Mouse (Mus musculus) ES-E14 (cell line): ENCODE measurements around the gene Gm12248. TPM values are rescaled to one million over a fixed set of nuclear protein-coding genes. Genes with fewer than 3 reads are reported as not detected.

ENCODE experiments used
- DNase-seq: peaks from one replicate; pipeline ENCODE4 v3.0.0-alpha.2; 2013; ENCODE audit warnings: low read depth, low spot score
- H3K27ac ChIP-seq: 2 replicates; pipeline ENCODE4 v1.5.1; 2012; ENCODE audit warnings: low read depth, mild to moderate bottlenecking, low read length, moderate library complexity, mixed read lengths; ENCODE audit not compliant: poor library complexity, insufficient read depth, severe bottlenecking
- H3K36me3 ChIP-seq: 2 replicates; pipeline ENCODE4 v1.6.1; 2012; ENCODE audit warnings: mild to moderate bottlenecking, low read length, moderate library complexity, mixed read lengths; ENCODE audit not compliant: control insufficient read depth, poor library complexity, insufficient read depth, severe bottlenecking
- H3K4me1 ChIP-seq, 2 experiments: fragments of 150-350 bp in 1 of 2; sonication (generic) in 1 of 2; 2 replicates each; pipeline ENCODE4 v1.6.1; 2012; ENCODE audit warnings: low read length in 2 of 2, mild to moderate bottlenecking in 1 of 2, mixed read lengths in 1 of 2; ENCODE audit not compliant: control insufficient read depth in 2 of 2, insufficient read depth in 2 of 2, poor library complexity in 1 of 2
- H3K4me3 ChIP-seq, 2 experiments: fragments of 150-350 bp in 1 of 2; sonication (generic) in 1 of 2; 2 replicates each; pipeline ENCODE4 v1.5.1; 2012; ENCODE audit warnings: low read length in 2 of 2, low read depth in 1 of 2, mild to moderate bottlenecking in 1 of 2, mixed read lengths in 1 of 2; ENCODE audit not compliant: insufficient read depth in 1 of 2, poor library complexity in 1 of 2, severe bottlenecking in 1 of 2
- H3K9ac ChIP-seq: 2 replicates; pipeline ENCODE4 v1.6.1; 2012; ENCODE audit warnings: low read depth, mild to moderate bottlenecking, low read length, mixed read lengths; ENCODE audit not compliant: poor library complexity, insufficient read depth, severe bottlenecking
- H3K9me3 ChIP-seq: fragments of 150-350 bp; sonication (generic); 2 replicates; pipeline ENCODE4 v1.6.1; 2012; ENCODE audit warnings: low read depth, mild to moderate bottlenecking, low read length; ENCODE audit not compliant: control insufficient read depth, insufficient read depth
- CHD2 ChIP-seq: IDR thresholded peaks from 2 replicates; pipeline ENCODE4 v1.6.1; 2014; ENCODE audit warnings: mild to moderate bottlenecking, low read depth, low read length, inconsistent platforms
- HCFC1 ChIP-seq: IDR thresholded peaks from 2 replicates; pipeline ENCODE4 v1.6.1; 2012; ENCODE audit warnings: low read length, inconsistent platforms, borderline replicate concordance; ENCODE audit not compliant: insufficient read depth
- MAFK ChIP-seq: IDR thresholded peaks from 2 replicates; pipeline ENCODE4 v1.6.1; 2014; ENCODE audit warnings: mild to moderate bottlenecking, low read depth, low read length, inconsistent platforms; ENCODE audit not compliant: insufficient read depth
- ZC3H11A ChIP-seq: IDR thresholded peaks from 2 replicates; pipeline ENCODE4 v1.6.1; 2012; ENCODE audit warnings: low read depth, mild to moderate bottlenecking, inconsistent platforms, low read length, borderline replicate concordance
- ZNF384 ChIP-seq: IDR thresholded peaks from 2 replicates; pipeline ENCODE4 v1.6.1; 2012; ENCODE audit warnings: low read depth, low read length, inconsistent platforms
- in situ Hi-C, 2 experiments: fragments of 600-800 bp; cut with MboI; formaldehyde crosslinking; loops; one replicate each; pipeline ENCODE4 v1.15.1; 2025; ENCODE audit warnings: low sequenced_read_pairs in 2 of 2, inconsistent platforms in 1 of 2; ENCODE audit not compliant: unreplicated experiment in 2 of 2
- total RNA-seq: library from RNA; depleted of rRNA; stranded (reverse); fragments of 300-350 nt; gene quantifications from 2 replicates; pipeline ENCODE4 v1.2.3, GENCODE M21; 2012

The Gm12248 gene
- total RNA-seq, 1 experiment = 0.58 TPM

DNA sequence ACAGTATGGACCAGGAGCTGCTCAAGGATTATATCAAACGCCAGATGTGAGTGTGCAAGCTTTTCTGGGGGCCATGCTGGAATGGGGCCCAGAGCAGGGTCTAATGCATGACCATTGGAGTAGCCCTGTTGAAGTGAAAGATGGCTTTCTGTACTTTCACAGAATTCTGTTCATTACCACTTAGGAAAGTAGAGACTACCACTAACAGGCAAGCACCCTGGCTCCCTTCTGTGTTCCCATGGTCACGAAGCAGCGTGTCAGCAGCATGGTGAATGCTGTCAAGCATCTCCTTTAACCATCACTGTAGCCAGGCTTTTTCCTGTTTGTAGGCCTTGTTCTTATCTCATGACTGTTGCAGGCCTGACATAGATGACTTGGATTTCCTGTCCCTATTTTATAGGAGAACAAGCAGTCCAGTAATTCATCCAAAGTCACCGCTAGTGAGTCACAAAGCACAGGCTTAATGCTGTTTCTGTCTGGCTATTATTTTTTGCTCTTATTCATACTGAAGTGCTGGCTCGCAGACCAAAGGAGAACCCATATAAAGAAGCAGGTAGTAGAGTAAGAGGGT, 50.0 kb downstream of the Gm12248 start:
- Histone ChIP-seq H3K9ac (no peak overlapping the region), H3K9me3 (no peaks in the 10 kb centered on the region), H3K27ac (no peak overlapping the region), H3K4me1 (peaks cover 0 to 5% of the 10 kb centered on the region in 2 experiments; a peak in 3 of 4 replicates), H3K36me3 (peaks cover 34% of the 10 kb centered on the region), H3K4me3 (no peak overlapping the region)
- in situ Hi-C loops = no loop called here
- DNase-seq = no peak
- no peak for TF ChIP-seq CHD2
- no peak for TF ChIP-seq HCFC1
- TF ChIP-seq ZNF384 = no peak
- TF ChIP-seq ZC3H11A = no peak

DNA sequence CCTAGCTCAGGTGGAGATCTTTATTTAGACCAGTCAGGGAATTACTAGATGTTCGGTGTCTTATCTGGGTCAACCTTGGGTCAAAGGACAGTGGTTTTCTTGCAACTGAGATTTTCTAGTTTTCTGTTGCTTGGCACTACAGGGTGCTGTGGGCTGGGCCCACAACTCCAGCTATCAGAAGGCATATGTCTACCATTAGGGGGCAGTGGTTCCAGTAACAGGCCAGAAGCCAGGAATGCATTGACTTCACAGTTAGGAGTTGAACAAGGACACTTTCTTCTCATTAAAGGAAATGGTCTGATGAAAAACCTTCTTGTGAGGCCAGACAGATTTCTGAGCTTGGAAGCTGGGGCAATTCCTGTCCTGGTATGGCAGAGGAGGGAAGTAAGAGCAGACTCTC, 53.9 kb downstream of the Gm12248 start:
- in situ Hi-C loops = no loop called here
- TF ChIP-seq CHD2 = no peak
- no peak for TF ChIP-seq HCFC1
- no peak for TF ChIP-seq ZC3H11A
- no peak for TF ChIP-seq ZNF384
- no peak for TF ChIP-seq MAFK
- H3K4me3 ChIP-seq = no peak overlapping the region
- H3K27ac ChIP-seq = no peak overlapping the region
- H3K9me3 ChIP-seq = no peaks in the 10 kb centered on the region
- H3K9ac ChIP-seq = no peak overlapping the region
- H3K4me1 ChIP-seq = peaks cover 0 to 8% of the 10 kb centered on the region in 2 experiments; a peak in 3 of 4 replicates
- H3K36me3 ChIP-seq = peaks cover 23% of the 10 kb centered on the region
- DNase-seq = no peak

DNA sequence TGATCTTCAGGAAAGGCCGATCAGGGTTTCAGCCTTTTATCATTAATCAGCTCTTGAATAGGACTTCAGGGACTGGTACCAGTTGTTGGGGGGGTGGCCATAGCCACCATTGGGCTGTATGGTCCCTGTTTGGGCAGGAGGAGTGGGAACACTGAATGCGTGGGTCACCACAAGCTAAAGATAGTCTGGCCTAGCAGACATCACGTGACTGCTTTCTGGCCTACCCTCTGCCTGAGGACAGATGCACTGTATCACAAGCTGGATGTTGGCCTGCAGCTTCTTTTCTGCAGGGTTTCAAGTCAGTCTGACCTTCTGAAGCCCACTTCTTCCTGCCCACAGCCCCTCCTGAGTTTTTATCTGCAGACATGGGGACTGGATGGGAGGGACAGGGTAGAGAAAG, 59.3 kb downstream of the Gm12248 start:
- Histone ChIP-seq H3K9me3 (no peaks in the 10 kb centered on the region), H3K36me3 (no peaks in the 10 kb centered on the region), H3K4me1 (peaks cover 5 to 19% of the 10 kb centered on the region in 2 experiments), H3K27ac (no peak overlapping the region), H3K4me3 (no peak overlapping the region), H3K9ac (no peak overlapping the region)
- TF ChIP-seq ZC3H11A (no peak), MAFK (no peak), HCFC1 (no peak), CHD2 (no peak), ZNF384 (no peak)
- no peak for DNase-seq
- in situ Hi-C loops = no loop called here

DNA sequence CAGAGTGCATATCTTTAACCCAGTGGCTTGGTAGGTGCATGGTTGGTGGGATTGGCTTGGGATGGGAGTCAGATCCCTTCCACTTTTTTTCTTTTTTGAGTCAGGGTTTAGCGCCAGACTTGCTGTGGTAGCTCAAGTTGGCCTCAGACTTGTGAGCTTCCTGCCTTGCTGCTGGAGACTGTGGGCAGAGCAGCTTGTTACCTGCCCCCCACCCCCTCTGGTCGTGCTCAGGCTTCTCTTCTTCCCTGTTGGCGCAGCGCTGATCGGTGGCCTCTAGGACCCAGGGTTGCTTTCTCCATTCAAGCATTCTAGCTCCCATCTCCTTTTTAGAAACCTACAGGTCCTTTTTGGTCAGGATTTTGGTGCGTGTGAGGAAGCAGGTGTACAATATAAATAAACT, 61.8 kb downstream of the Gm12248 start:
- DNase-seq = no peak
- peak overlapping the region; percentile 35; the same call in 1 of the 2 replicates for H3K9ac ChIP-seq
- no peaks in the 10 kb centered on the region for H3K36me3 ChIP-seq
- H3K4me3 ChIP-seq = peak overlapping the region in 1 of 2 experiments; percentile 22; a peak in 1 of 4 replicates
- H3K9me3 ChIP-seq = no peaks in the 10 kb centered on the region
- H3K4me1 ChIP-seq = peaks cover 7 to 25% of the 10 kb centered on the region in 2 experiments
- no peak overlapping the region for H3K27ac ChIP-seq
- in situ Hi-C loops = no loop called here
- TF ChIP-seq ZC3H11A = no peak
- TF ChIP-seq HCFC1 = no peak
- TF ChIP-seq CHD2 = no peak
- TF ChIP-seq ZNF384 = no peak
- TF ChIP-seq MAFK = no peak

DNA sequence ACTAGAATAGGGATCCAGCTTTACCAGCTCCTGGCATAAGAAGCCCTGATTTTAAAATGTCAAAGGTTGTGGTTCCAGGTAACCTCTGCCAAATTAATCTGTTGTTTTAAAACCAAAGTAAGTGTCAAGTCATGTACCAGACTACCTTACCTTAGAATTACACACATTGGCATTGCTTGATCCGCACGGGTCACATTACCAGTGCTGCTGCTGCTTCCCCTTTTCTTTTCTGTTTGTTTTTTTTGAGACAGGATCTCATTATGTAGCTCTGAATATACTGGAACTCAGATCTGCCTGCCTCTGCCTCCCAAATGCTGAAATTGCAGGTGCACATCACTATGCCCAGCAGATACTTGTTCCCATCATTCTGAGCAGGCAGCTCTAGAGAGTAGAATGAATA, 63.1 kb downstream of the Gm12248 start:
- peaks cover 7 to 29% of the 10 kb centered on the region in 2 experiments for H3K4me1 ChIP-seq
- no peak overlapping the region for H3K4me3 ChIP-seq
- H3K9me3 ChIP-seq = no peaks in the 10 kb centered on the region
- DNase-seq = no peak
- no peak overlapping the region for H3K27ac ChIP-seq
- TF ChIP-seq ZNF384 = no peak
- no peak for TF ChIP-seq HCFC1
- no peak for TF ChIP-seq MAFK
- TF ChIP-seq CHD2 = no peak
- no peak for TF ChIP-seq ZC3H11A
- no peak overlapping the region for H3K9ac ChIP-seq
- in situ Hi-C loops = no loop called here
- H3K36me3 ChIP-seq = no peaks in the 10 kb centered on the region
